Mouse (Mus musculus): ENCODE data around the gene Rpl36a. TPM values are rescaled to one million over a fixed set of nuclear protein-coding genes. Genes with fewer than 3 reads are reported as not detected.
A peak's percentile ranks its signal among the peaks of the same experiment; 100 is the strongest.

Rpl36a gene
- total RNA-seq, 2 experiments from 2014 or later, result 103 to 104 TPM

DNA sequence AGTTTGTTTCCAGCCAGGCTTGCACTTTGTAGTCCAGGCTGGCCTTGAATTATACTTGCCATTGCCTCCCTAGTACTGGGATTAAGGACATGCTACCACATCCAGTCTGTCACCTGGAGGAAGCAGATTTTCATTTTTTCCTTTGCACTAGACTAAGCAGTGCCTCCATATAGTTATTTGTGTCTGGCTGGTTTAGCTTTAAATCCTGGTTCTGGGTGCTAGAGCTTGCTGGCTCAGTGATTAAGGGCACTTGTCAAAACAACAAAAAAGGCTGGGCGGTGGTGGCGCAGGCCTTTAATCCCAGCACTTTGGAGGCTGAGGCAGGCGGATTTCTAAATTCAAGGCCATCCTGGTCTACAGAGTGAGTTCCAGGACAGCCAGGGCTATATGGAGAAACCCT lies 3.5 kb downstream of the Rpl36a start:
- DNase-seq (ENCODE audit: low spot score), result no peak
- intact Hi-C loops (cut with DNase I), result no loop called here

DNA sequence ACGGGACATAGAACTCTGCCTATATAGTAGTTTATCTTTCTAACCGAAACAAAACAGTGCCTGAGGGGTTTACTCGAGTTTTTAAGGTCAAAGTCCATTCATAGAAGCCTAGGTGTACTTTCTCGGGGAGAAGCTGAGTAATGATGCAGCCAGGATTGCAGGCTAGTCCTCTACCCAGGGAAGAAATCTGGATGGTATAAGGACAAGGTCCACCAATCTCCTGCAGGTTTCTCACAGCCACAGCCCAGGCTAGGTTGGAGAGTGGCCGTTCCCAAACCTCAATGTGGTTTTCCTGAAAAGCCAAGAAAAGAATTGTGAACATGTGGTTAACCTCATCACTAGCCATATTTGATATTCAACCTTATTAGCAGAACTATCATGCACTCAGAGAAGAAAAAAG lies 4.4 kb downstream of the Rpl36a start:
- no peak for DNase-seq (ENCODE audit: low spot score)
- intact Hi-C loops (cut with DNase I), result no loop called here

DNA sequence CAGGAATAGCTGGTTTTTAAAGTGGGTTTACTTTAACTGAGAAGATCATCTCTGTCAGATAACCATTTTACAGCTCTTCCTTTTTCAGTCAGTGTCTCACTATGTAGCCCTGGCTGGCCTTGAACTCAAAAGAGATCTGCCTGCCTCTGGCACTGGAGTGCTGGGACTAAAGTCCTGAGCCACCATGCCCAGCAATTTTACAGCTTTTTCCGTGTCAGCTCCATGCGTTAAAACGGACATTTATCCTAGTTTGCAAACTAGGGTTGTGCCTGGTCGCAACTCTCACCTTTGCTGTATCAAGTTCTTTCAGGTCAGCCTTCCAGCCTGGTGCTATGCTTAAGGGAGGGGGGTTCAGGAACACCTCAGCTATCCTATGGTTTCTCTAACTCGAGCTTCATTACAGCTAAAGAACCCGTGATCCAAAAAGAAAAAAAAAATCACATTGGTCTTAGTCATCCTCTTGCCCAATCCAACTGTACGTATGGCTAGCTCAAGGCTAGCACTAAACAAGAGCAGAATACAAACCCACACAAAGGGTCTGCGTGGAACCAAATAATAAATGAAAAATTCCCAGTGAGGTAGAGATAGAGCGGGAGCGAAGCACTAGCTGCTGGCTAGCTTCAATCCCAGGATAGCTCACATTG lies 14.6 kb downstream of the Rpl36a start:
- no peak for DNase-seq (ENCODE audit: low spot score)
- intact Hi-C loops (cut with DNase I), result no loop called here

DNA sequence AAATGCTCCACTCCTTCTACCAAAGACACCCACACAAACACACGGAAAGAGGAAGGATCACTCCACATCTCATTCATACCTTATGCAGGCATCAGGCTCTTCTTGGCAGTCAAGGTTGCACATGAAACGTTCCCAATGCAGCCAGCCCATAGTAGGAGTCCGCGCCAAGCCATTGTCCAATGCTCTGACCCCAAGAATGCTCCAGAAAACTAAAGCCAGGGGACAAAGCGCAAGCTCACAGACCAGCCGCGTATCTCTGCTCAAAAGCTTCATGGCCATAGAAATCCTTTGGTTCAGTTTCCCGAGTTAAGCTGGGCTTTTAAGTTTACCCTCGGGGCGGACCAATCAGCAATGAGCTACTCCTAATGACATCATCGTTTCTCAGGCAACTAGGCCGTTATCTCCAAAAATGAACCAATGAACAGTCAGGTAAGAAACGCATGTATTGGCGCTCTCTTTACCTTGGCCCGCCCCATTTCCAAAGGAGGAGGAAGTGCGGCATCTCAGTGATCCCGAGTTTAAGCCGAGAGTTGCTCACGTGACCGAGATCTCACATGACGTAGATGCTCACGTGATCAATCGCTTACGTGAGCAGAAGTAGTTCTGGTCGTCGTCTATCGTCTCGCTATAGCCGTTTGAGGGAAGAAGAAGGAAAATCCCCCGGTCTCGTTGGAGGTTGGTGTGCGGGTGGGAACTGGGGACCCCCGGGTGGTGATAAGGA lies 15.4 kb downstream of the Rpl36a start, which contains the start of the genes Gla and Hnrnph2:
Gene Gla, minus strand, starts transcription at position 467 of the 721 bp plus-strand sequence.
Gene Hnrnph2, plus strand, starts transcription at position 521 of the 721 bp plus-strand sequence.
- DNase-seq (ENCODE audit: low spot score), result peak; percentile 83
- intact Hi-C loops (cut with DNase I), result no loop called here

DNA sequence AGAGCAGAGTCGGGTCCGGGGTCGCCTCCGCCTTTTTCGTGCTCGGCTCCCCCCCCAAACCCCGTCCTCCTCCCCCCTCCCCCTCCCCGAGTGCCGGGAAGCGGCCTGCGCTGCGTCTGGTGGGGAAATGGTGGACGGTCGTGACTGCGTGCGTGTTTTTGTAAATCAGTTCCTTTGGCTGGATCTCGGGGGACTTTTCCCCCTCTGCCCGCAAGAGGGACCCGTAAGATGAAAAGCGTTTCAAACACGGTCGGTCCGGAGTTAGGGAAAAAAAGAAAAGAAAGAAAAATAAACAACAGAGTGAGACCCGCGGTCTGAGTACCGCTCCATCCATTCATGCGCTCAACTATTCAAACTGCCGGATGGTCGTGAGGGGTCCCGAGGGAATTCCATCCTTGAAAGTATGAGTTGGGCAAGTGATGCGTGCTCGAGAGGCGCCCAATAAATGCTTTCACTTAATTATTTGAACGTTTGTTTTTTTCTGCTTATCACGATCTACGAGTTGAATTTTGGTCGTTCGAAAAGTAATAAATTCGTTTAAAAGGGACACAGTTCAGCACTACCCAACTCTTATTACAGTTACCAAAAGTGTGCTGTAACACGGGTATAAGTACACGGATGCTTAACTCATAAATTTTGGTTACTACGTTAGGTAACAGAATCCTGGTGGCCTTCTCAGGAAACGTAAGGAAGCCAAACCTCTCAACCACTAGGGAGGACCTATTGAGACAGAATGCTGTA lies 16.1 kb downstream of the Rpl36a start:
- intact Hi-C loops (cut with DNase I), result no loop called here
- DNase-seq (ENCODE audit: low spot score), result no peak

DNA sequence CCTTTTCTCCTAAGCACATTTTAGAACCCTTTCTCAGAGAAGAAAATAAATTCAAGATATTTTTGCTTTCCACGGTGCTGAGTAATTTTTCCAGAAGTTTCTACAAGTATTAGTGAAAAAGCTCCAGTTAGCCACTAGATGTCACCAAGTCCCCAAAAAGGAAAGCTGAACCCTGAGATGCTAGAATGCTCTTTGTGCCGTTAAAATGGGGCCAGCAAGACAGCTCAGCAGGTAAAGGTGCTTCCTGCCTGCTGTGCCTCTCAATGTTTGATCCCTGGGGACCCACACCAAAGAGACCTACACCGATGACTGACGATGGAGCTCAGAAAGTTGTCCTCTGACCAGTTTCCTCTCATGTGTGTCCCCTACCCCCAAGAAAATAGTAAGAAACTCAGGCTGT lies 24.0 kb downstream of the Rpl36a start:
- intact Hi-C loops (cut with DNase I), result loop anchor here (5.0 kb wide), 1 partner anchor 318 kb away; no protein-coding TSS in a partner anchor
- DNase-seq (ENCODE audit: low spot score), result no peak

DNA sequence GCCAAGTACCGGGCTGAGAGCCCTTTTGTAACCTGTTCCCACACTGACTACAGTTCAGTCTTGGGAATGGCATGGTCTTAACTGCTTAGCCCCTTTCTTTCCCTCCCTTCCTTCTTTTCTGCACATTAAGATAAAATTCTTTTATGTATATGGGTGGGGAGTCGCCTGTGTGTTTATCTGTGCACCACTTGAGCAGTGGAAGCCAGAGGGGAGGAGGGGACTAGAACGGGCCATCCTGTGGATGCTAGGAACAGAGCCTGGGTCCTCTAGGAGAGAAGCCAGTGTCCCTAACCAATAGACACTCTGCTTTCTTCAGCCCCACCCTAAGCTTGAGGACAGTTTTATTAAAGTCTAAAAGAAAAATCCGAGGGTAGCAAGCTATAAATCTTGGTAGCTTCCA lies 25.5 kb downstream of the Rpl36a start:
- no peak for DNase-seq (ENCODE audit: low spot score)
- intact Hi-C loops (cut with DNase I), result no loop called here

DNA sequence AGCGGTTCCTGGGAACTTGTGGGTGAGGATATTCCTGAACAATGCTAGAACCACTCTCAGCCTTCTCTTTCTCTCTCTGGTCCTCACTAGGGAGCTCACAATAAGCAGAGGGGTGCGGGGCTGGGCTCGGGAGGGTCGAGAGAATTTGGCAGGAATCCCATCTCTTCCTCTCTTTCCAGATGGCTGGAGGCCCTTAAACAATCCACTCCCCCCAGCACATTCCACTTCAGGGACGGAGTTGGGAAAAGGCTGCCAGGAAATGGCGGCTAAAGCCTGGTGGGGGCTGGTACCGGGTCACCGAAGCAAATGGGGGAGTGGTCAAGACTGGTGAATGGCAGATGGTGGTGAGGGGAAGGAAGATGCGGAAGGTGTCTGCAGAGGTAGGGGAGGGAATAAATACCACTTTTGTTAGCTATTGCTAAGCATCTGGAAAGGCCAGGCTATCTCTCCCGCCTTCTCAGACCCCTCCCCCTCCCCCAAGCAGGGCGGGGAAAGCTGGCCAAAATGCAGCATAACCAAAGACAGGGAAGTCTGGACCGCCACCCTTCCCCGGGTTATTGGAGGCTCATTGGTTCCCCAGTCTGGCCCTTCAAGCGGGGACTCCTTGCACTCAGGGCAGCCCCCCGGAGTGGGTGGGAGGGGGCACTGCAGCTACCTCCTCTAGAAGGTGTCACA lies 27.0 kb downstream of the Rpl36a start:
- peak; percentile 24 for DNase-seq (ENCODE audit: low spot score)
- intact Hi-C loops (cut with DNase I), result no loop called here

DNA sequence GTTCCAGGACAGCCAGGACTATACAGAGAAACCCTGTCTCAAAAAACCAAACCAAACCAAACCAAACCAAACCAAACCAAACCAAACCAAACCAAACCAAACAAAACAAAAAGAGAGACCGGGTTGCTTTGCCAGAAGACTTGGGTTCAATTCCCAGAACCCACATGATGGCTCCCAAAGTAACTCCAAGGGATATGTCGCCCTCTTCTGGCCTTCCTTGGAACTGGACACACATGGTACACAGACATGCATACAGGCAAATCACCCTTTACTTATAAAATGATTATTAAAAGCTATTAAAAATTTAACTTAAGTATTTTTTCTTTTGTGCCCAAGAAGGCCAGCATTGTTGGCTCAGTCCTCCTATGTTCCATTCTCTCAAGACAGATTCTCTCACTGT lies 28.9 kb downstream of the Rpl36a start:
- intact Hi-C loops (cut with DNase I), result no loop called here
- DNase-seq (ENCODE audit: low spot score), result no peak

DNA sequence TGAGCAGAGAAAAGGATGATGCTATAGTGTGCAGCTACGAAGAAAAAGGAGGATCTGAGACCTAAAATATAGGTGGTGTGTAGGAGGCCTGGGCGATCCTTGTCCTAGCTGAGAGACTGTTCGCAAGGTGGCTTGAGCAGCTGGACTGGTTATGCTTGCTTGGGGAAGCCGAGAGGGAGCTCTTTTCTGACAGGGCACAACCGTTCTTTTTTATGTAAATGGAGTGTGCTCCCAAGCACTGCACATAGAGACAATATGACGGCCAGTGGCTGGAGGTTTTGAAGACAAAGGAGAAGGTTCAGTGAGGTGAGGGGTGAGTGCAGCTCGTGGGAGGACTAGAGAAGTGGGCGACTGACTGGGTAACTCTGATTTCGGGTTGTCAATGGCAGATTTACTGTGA lies 34.2 kb downstream of the Rpl36a start:
- intact Hi-C loops (cut with DNase I), result no loop called here
- DNase-seq (ENCODE audit: low spot score), result no peak

DNA sequence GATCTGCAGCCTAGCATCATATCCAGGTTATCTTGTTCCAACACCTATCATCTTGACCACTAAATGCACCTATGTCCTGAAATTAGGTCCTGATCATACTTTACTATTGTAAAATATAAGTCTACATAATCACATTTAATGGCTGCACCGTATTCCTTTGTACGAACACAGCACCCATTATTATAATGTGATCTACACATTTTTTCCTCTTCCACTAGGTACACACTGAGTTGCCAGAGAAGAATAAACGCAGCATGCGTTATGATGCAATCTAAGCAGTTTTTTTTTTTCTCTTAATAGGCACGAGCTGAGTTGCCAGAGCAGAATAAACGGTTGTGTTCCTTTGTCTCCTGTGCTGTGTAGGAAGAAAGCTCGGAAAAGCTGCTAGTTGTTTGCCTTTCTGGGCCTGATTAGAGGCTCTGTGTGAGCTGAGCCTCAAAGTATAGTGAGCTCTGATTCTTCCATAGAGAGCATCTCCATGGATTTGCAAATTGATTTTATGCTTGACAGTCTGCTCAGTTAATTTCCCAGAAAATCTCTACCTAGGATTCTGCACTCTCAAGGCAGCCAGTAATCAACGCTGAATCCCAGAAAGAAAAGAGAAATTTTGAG lies 34.9 kb downstream of the Rpl36a start:
- intact Hi-C loops (cut with DNase I), result no loop called here
- DNase-seq (ENCODE audit: low spot score), result no peak

DNA sequence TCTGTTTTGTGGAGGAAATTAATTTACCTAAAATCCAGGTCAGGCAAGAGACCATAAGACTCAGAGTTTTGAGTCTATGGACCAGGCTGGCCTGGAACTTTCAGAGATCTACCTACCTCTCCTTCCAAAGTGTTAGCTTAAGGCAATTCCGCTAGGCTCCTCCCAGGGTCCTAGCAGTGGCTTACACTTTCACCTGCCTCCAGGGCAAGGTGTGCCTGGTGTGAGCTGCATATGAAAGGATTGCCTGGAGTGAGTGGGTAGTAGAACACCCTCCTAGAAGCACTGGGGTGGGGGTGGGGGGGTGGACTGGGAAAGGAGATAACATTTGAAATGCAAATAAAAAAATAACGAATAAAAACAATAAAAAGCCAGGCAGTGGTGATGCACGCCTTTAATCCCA lies 36.2 kb downstream of the Rpl36a start:
- intact Hi-C loops (cut with DNase I), result no loop called here
- no peak for DNase-seq (ENCODE audit: low spot score)

DNA sequence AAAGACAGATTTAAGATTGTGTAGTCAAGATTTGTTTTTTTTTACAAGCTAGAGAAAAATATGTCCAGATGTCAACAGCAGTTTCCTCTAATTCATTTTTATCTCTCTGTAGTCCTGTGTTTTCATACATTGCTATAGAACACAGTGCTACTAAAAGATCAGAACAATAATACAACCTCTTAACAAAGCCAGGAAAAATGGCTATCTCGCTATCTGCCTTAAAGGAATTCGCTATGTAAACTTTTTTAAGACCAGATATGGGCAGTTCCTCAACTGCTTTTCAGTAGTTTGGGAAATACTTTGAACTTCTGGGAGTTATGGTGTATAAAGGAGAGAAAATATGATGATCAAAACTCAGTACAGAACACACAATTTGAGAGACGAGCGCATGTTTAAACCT lies 37.9 kb downstream of the Rpl36a start:
- intact Hi-C loops (cut with DNase I), result no loop called here
- DNase-seq (ENCODE audit: low spot score), result no peak

DNA sequence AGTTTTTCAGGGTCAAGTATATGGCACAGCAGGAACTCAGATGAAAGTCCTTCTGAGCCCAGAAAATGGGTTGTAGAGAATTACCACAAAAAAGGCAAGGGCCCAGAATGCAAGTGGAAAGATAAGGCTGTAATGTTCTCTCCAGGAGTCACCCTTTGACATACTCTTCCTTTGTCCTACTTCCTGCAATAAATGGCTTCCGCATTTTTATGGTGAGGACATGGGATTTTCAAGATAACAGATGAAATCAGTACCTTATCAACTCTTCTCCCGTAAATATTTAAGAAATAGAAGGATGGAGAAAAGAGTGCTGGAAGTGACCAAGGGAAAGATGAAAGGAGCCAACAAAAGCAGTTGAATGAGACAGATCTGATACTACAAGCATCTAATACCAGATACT lies 42.7 kb downstream of the Rpl36a start:
- intact Hi-C loops (cut with DNase I), result no loop called here
- no peak for DNase-seq (ENCODE audit: low spot score)

DNA sequence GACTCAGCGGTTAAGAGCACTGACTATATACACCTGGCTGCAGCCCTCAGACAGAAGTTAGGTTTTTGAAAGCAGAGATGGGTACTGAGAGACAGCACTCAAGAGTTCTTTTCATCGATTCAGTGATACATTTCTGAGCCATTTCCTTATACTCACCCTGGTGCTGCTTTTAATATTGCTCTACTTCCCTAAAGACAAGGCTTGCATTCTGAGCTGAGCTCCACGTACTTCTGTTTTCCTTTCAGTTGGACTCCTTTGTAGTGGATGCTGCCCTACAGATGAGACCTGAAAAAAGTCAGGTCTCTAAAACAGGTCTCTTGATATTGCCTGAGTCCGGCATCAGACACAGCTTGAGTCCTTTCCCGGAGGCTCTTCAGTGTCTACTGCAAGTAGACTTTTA lies 47.3 kb downstream of the Rpl36a start:
- intact Hi-C loops (cut with DNase I), result no loop called here
- no peak for DNase-seq (ENCODE audit: low spot score)

DNA sequence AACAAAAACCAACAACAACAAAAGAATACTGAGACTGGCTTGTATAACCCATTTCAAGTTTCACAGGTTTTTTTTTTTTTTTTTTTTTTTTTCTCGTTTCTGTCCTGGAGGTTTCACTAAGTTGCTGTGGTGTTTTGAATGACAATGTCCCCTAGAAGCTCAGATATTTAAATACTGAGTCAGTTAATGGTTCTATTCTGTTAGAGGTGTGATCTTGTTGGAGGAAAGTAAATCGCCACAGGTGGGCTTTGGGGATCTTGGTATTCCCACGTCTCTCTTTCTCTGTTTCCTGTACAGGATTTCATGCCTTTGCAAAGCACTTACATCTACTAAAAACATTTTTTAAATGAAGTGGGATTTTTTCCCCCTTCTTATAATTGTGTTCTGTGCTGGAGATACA lies 49.7 kb downstream of the Rpl36a start:
- DNase-seq (ENCODE audit: low spot score), result no peak
- intact Hi-C loops (cut with DNase I), result no loop called here

DNA sequence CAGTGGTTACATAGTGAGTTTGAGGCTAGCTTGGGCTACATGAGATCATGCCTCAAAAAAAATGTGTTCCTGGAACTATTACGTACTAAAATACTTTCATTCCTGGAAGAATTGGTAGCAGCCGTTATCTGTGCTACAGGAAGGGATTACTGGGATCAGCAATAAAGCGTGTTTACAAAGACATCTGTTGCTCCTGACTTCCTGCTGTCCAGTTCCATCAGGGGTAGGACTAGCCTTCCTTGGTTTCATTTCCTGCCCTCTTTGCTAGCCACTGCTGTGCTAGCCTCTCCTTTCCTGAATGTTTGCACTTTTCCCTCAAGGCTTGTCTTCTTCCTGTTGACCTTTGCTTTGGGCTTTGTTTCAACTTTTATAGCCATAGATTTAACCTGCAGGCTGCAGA lies 50.4 kb downstream of the Rpl36a start:
- no peak for DNase-seq (ENCODE audit: low spot score)
- intact Hi-C loops (cut with DNase I), result no loop called here

Data from heart, postnatal 25 days (tissue).